Mouse (Mus musculus) kidney, postnatal 0 days (tissue): ENCODE data around the gene Foxd2. TPM values are rescaled to one million over a fixed set of nuclear protein-coding genes. Genes with fewer than 3 reads are reported as not detected.

Experiments used
- ATAC-seq: fragments of 200-750 bp; cut with Nextera tagmentation; replicated peaks from 2 replicates; pipeline ENCODE4 v1.8.0; 2017; ENCODE audit warnings: low read depth, moderate number of reproducible peaks, moderate TSS enrichment, moderate library complexity; ENCODE audit not compliant: low FRiP score
- DNase-seq: peaks from one replicate; pipeline ENCODE4 v3.0.0-alpha.2; 2016; ENCODE audit warnings: low spot score
- H3K27ac ChIP-seq: fragments of 300-500 bp; sonication (generic); 2 replicates; pipeline ENCODE4 v1.5.1; 2014; ENCODE audit warnings: mild to moderate bottlenecking
- H3K27me3 ChIP-seq: fragments of 300-500 bp; sonication (generic); 2 replicates; pipeline ENCODE4 v1.6.1; 2014; ENCODE audit warnings: low read length, mixed read lengths; ENCODE audit not compliant: insufficient read depth
- H3K36me3 ChIP-seq: fragments of 300-500 bp; sonication (generic); 2 replicates; pipeline ENCODE4 v1.6.1; 2014; ENCODE audit warnings: low read length, mixed read lengths; ENCODE audit not compliant: insufficient read depth
- H3K4me1 ChIP-seq: fragments of 300-500 bp; sonication (generic); replicated peaks from 2 replicates; pipeline ENCODE4 v1.6.1; 2014; ENCODE audit warnings: antibody characterized with exemption, low read length, mixed read lengths; ENCODE audit not compliant: insufficient read depth
- H3K4me2 ChIP-seq: fragments of 300-500 bp; sonication (generic); 2 replicates; pipeline ENCODE4 v1.6.1; 2014; ENCODE audit warnings: mild to moderate bottlenecking, low read length, moderate library complexity, mixed read lengths
- H3K4me3 ChIP-seq: fragments of 300-500 bp; sonication (generic); replicated peaks from 2 replicates; pipeline ENCODE4 v1.5.1; 2014; ENCODE audit warnings: low read depth, low read length
- H3K9ac ChIP-seq: fragments of 300-500 bp; sonication (generic); 2 replicates; pipeline ENCODE4 v1.6.1; 2014; ENCODE audit warnings: low read depth, low read length
- H3K9me3 ChIP-seq: fragments of 300-500 bp; sonication (generic); replicated peaks from 2 replicates; pipeline ENCODE4 v1.6.1; 2016; ENCODE audit warnings: low read length, inconsistent platforms, mixed read lengths
- CTCF ChIP-seq: IDR thresholded peaks from 2 replicates; pipeline ENCODE4 v1.5.1; 2016; ENCODE audit warnings: antibody characterized with exemption, low read depth, mild to moderate bottlenecking, moderate library complexity
- WGBS: fragments of 180-500 bp; shearing (Covaris S2); extraction: QIAGEN DNeasy Blood & Tissue Kit; methylation state at CpG from one replicate; pipeline ENCODE4 v1.1.7; 2014; 5-methylcytosine and 5-hydroxymethylcytosine counted together
- polyA plus RNA-seq: library from polyadenylated mRNA; unstranded; fragments of >200 nt; fragmentation: Nextera tagmentation; extraction: Ambion mirVana; gene quantifications from 2 replicates; pipeline ENCODE4 v1.2.1, GENCODE M21; 2015

Gene Foxd2
- 3.9 and 6.3 TPM in 2 replicates for polyA plus RNA-seq

DNA sequence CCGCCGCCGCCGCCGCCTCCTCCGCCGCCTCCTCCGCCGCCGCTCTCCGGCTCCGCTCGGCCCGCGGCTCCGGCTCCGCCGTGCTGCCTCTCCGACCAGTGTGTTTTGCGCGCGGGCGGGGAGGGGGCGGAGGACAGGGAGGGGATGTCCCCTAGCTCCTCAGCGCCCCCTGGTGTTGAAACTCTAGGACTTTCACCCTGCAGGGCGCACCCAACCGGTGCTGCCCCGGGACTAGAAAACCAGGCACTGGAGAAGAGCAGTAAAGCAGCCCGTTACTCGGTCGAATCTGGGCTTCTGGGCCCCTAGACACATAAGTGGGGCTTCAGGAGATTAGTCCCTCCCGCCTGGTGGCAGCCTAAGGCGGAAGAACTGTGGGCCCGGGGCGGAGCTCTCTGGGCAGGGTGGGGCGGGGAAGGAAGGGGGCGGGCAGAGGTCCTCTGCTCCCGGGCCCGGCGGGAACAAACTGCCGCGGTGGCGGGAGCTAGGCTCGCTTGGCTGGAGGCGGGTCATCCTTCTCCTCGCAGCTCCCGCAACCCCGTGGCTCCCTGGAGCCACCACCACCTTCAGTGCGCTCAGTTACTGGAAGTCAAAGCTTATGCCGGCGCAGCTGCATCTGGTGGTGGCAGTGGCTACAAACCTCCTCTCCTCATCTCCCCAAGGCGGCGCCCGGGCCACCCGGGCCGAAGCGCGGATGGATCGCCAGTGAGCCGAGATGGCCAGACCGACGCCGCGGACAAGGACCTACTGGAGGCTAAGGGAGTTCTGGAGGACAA is at the start of gene Foxd2:
Gene Foxd2, minus strand, starts transcription at position 45 of the 773 bp plus-strand sequence.
- Histone ChIP-seq H3K27ac (peak within 1 kb of the TSS; percentile 88), H3K4me3 (peak within 1 kb of the TSS; percentile 68), H3K9ac (peak within 1 kb of the TSS; percentile 83), H3K36me3 (no peaks in the 10 kb centered on the region), H3K27me3 (peaks cover 23% of the 10 kb centered on the region; the same call in 1 of the 2 replicates), H3K4me1 (peaks cover 11% of the 10 kb centered on the region; the same call in 1 of the 2 replicates), H3K9me3 (no peaks in the 10 kb centered on the region), H3K4me2 (peak within 1 kb of the TSS; percentile 82)
- WGBS: under 1% methylated on average over 55 of the region's 64 CpGs
- ATAC-seq: peak; percentile 86
- TF ChIP-seq CTCF: peak; percentile 84
- DNase-seq: peak; percentile 96

DNA sequence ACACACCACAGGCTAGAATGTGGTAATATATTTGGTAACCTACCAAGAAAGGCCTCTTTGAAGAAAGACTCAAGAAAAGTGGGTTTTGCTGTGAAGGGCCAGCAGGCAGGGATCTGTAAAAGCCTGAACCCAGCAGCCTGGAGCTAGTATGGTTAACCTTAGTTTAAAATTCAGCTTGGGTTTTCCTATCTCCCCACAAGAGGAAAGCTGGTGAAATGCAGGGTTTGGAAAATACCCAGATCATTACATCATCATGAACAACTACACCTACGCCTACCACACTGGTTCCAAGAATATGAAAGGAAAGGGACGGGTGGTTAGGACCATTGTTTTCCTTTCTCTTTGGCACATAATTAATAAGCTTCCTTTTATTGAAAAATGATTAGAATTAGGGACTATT is 49.6 kb upstream of the Foxd2 start:
- DNase-seq (no peak), ATAC-seq (no peak)
- Histone ChIP-seq H3K36me3 (0 out of 2 replicates have a peak, but pooled peaks cover 6% of the 10 kb centered on the region), H3K9ac (no peak overlapping the region), H3K4me1 (no peaks in the 10 kb centered on the region), H3K27ac (no peak overlapping the region), H3K4me2 (no peak overlapping the region), H3K27me3 (no peaks in the 10 kb centered on the region), H3K4me3 (no peak overlapping the region), H3K9me3 (no peaks in the 10 kb centered on the region)
- whole genome bisulfite sequencing: 86% methylated on average over 2 of the region's 2 CpGs
- no peak for TF ChIP-seq CTCF

DNA sequence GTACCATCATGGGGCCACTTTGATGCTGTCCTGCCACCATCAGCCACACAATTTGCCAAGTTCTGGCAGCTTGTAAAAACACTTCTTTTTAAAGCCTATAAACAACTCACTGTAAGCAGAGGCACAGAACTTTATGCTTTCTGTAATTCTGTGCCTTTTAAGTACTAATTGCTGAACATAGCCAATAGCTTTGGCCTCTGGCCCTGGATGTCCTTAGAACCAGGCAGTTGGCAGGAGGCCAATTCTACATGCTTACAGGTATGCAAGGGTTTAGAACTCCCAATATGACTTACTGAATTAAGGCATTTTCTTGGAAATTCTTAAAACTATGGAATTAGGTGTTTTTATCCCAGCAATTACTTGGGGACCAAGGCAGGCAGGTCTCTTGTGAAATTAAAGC is 48.7 kb upstream of the Foxd2 start:
- no peak for TF ChIP-seq CTCF
- 0 out of 2 replicates have a peak, but pooled peaks cover 2% of the 10 kb centered on the region for H3K36me3 ChIP-seq
- no peak overlapping the region for H3K27ac ChIP-seq
- no peak overlapping the region for H3K4me3 ChIP-seq
- no peaks in the 10 kb centered on the region for H3K9me3 ChIP-seq
- no peaks in the 10 kb centered on the region for H3K4me1 ChIP-seq
- no peak overlapping the region for H3K4me2 ChIP-seq
- ATAC-seq (no peak), DNase-seq (peak; percentile 8)
- H3K9ac ChIP-seq: no peak overlapping the region
- no peaks in the 10 kb centered on the region for H3K27me3 ChIP-seq

DNA sequence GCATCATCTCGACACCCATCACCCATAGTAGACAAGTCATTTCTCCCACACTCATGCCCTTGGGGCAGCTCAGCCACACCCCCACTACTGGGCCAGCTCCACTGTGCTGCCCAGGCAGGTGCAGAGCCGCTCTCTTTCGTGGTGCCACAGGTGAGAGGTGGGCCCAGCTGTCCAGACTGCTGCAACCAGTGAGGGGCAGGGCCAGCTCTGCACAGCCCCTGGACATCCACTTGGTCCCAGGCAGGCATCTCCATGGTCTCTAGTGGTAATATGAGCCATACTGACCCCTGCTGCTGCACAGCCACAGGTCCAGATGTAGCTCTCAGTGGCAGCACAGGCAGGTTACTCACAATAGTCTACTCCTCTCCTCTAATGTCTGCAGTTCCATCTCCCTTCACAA is 44.5 kb upstream of the Foxd2 start:
- H3K9me3 ChIP-seq: no peaks in the 10 kb centered on the region
- no peak overlapping the region for H3K27ac ChIP-seq
- no peak overlapping the region for H3K4me3 ChIP-seq
- H3K9ac ChIP-seq: no peak overlapping the region
- no peak overlapping the region for H3K4me2 ChIP-seq
- no peaks in the 10 kb centered on the region for H3K4me1 ChIP-seq
- WGBS: 79% methylated on average over 3 of the region's 3 CpGs
- no peak for DNase-seq
- no peak; the same call in 1 of the 2 replicates for ATAC-seq
- no peak for TF ChIP-seq CTCF
- H3K36me3 ChIP-seq: no peaks in the 10 kb centered on the region
- no peaks in the 10 kb centered on the region for H3K27me3 ChIP-seq

DNA sequence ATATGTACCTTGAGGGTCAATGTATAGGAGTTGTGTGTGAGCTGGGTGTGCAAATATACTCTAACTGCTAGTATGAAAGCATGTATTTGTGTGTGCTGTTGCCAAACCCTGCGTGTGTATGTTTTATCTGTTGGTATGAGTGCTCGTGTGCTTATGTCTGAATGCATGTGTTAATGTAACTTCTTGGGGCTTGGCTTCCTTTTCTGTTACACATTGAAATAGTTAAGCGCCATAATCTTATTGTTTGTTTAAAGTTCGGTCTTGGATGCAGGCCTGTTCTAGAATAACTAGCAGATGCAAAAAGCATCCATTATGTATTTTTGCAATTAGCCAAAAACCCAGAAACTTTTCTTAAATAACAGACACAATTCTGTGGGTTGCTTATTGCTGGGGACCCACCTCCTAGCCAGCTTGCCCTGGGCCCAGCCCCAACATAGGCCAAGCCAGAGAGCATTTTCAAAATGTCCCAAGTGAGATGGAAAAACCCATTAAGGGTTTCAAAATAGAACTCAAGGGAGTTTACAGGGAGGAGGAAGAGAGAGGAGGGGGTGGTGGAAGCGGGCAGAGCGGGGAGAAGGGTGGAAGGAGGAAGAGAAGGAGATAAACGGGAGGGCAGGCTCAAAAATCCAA is 39.3 kb upstream of the Foxd2 start:
- Histone ChIP-seq H3K27ac (no peak overlapping the region), H3K27me3 (no peaks in the 10 kb centered on the region), H3K36me3 (no peaks in the 10 kb centered on the region), H3K4me3 (no peak overlapping the region), H3K9ac (no peak overlapping the region), H3K4me1 (no peaks in the 10 kb centered on the region), H3K4me2 (no peak overlapping the region), H3K9me3 (no peaks in the 10 kb centered on the region)
- DNase-seq (no peak), ATAC-seq (no peak)
- no peak for TF ChIP-seq CTCF
- 65% methylated on average over 7 of the region's 7 CpGs for WGBS

DNA sequence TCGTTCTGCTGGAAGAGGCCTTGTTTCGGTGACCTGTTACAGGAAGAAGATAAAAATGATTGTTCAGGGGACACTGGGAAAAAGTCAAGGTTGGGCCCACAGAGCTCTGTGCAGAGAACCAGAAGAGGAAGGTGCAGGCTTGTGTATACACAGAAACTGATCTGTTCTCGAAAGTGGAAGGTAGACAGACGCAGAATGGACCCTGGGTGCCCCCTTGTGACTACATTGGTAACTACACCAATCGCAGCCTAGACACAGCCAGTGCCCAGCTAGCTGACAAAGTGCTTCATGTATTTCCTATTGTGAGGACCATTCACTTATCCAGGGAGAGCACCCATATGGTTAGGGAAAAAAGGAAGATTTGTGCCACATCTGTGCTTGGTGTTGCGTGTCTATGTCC is 38.7 kb upstream of the Foxd2 start:
- Histone ChIP-seq H3K9ac (no peak overlapping the region), H3K4me2 (no peak overlapping the region), H3K9me3 (no peaks in the 10 kb centered on the region), H3K36me3 (no peaks in the 10 kb centered on the region), H3K4me1 (no peaks in the 10 kb centered on the region), H3K27ac (no peak overlapping the region), H3K27me3 (no peaks in the 10 kb centered on the region), H3K4me3 (no peak overlapping the region)
- peak; percentile 77 for ATAC-seq
- peak; percentile 88 for DNase-seq
- 23% methylated on average over 6 of the region's 6 CpGs for WGBS
- TF ChIP-seq CTCF: peak; percentile 93
